Mouse (Mus musculus): ENCODE measurements around the gene Kcna2.
A peak's percentile ranks its signal among the peaks of the same experiment; 100 is the strongest.

Gene Kcna2

GRCm38 (mm10) chr3:107101787-107102651 is 1.1 kb downstream of the Kcna2 start:
- DNase-seq, result peak; percentile 55

GRCm38 (mm10) chr3:107103041-107103440 is 2.1 kb downstream of the Kcna2 start:
- DNase-seq, result no peak

DNA sequence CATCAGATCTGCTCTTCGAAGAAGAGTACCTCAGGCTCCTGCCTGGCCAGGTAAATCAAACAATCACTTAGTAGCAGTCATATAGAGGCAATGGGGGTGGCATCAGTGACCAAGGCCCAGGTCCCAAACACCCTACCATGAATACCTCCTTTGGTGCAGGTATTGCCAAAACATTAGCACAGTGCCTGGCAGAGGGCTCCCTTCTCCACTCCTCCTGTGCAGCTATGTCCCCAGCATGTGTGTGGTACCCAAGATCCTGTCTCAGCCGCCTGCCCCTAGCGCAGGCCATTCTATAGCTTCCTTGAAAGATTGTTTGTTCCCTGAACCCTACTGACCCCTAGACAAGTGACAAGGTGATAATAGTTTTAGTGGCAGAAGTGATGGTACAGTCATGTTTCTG is 2.5 kb downstream of the Kcna2 start:
- no peak for DNase-seq

DNA sequence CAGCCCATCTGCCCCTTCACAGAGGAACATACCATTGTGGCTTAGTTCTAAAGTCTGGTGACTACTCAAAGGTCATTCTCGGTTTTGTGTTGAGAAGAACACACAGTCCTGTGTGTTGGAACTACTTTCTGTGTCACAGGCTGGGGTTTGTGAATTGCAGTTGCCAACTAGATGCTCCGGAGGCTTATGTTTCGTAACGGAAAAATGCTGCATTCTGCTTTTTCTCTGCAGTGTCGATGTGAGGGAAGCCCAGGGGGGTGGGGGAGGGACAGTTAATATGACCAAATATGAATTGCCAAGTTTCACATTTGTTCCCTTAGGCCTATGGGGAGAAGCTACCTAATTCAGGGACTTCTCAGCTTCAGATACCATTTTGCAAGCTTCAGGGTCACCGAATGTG is 5.0 kb downstream of the Kcna2 start:
- no peak for DNase-seq

- no peak for DNase-seq
These were observed 11.6 kb downstream of the Kcna2 start for GRCm38 (mm10) chr3:107112498-107112897.

DNA sequence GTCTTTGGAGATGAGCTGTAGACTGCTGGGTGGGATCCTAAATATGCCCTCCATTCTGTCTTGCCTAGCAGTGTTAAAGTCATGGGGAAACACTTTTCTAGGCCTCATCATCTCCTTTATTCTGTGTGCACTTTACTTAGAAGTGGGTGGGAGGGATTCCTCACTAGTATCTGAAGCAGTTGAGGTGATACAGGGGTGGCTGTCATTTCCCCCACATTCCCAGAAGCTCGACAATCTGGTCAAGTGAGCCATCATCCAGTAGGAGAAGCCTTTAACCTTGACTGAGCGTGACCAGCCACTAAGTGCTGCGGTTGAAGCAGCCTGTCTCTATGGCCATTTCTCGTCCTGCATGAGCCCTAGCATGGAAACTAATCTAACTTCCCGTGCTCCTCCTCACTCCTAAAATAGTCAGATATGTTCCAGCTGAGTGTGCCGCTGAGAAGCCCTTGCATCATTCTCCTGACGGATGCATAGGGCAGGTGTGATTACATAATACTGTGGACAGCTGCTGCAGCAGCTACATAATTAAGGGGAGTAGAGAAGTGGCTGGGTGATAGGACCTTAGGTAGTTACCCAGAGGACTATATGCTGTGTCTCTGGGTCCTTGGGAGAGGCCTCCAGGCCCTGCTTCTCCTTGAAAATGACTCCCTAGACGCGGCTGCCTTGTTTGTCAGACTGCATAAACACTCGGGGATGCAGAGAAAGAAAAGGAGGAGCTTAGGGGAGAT is 12.2 kb downstream of the Kcna2 start:
- DNase-seq, result no peak

DNA sequence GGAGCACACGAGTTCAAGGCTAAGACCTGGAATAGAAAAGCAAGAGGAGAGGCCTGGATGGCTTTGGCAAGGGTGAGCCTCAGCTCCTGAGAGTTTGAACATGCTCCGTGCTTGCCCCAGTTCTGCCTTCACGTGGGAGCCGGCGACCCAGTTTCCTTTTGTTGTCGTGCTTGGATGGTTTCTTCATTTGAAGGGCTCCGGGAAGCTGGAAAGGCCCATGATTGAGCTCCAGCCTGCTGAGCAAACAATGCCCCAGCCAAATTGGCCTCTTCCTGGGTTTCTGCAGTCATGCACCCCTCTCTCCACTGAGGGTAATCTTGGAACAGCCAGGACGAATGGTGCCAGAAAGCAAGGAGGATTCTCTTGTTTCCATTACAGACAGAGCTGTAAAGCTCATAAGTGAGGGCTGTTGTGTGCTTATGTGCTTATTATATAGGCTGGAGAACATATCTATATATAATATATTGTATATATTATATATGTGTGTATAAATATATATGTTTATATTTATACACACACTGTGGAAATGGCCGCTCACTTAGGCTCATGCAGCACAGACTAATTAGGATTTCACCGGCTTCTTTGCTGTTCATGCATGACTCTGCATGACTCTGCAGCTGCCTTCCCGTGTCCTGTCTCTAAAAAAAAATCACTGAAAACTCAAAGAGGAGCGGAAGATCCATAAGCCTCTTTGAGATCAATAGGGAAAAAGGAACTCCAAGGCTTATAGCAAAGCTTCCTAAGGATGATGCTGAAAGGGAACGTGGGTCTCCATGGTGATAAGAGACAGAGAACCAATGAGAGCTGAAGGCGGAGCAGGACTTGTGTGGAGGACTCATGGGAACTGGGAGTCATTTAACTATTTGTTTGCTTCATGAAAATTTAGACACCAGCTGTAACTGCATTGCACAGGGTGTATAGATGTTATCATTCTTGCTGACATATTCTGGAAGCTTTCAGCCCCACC is 13.1 kb downstream of the Kcna2 start:
- DNase-seq, result no peak

- DNase-seq, result no peak
These were observed 14.0 kb downstream of the Kcna2 start for GRCm38 (mm10) chr3:107114941-107115340.

GRCm38 (mm10) chr3:107115746-107116145 is 14.8 kb downstream of the Kcna2 start:
- DNase-seq, result no peak

DNA sequence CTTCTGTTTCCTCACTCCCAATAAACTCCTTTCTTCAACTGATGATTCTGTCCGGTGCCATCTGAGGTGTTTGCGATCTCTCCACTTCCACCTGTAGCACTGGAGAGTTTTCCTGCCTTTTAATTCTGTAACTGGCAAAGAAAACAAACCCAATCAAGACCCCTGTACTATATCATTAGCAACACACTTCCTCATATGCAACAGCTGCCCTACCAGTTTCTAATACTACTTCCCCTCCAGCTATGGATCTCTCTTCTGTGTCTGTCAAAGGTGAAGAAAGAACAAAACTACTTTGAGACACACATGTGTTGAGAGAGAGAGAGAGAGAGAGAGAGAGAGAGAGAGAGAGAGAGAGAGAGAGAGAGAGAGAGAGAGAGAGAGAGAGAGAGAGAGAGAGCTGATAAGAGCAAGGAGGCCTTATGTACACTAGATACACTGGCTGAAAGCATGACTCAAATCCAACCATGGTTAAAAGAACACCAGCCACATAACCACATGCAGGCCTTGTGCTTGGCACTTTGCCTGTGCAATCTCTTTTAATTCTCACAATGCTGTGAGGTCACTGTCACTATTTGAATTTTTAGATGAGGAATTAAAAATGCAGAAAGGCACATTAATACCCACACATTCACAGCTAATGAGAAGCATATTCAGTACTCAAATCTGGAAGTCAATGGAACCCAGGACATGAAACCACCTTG is 19.1 kb downstream of the Kcna2 start:
- DNase-seq, result no peak

GRCm38 (mm10) chr3:107122306-107122705 is 21.4 kb downstream of the Kcna2 start:
- DNase-seq, result no peak

GRCm38 (mm10) chr3:107127667-107128066 is 26.7 kb downstream of the Kcna2 start:
- no peak for DNase-seq

DNA sequence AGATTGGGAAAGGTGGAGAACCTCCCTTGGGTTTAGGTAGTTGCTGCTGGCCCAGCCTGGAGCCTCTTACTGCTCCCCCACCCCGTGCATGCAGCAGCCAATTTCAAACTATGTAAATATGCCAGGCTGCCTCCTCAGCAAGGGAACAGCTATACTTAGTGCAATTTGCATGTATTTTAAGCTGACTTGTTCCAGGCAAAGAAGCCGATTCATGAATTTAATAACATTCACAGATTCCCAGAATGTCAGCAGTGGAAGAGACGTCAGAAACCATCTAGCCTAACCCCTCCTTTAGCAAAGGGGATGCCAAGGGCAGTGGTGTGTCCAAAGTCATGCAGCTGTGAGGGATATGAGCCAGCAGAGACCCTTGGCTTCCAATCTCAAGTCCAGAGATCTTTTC is 27.5 kb downstream of the Kcna2 start:
- no peak for DNase-seq

- DNase-seq, result no peak
These were observed 28.3 kb downstream of the Kcna2 start for GRCm38 (mm10) chr3:107129251-107129650.

GRCm38 (mm10) chr3:107130661-107131326 is 29.8 kb downstream of the Kcna2 start:
- no peak for DNase-seq

- no peak for DNase-seq
These were observed 30.9 kb downstream of the Kcna2 start for GRCm38 (mm10) chr3:107131846-107132245.

DNA sequence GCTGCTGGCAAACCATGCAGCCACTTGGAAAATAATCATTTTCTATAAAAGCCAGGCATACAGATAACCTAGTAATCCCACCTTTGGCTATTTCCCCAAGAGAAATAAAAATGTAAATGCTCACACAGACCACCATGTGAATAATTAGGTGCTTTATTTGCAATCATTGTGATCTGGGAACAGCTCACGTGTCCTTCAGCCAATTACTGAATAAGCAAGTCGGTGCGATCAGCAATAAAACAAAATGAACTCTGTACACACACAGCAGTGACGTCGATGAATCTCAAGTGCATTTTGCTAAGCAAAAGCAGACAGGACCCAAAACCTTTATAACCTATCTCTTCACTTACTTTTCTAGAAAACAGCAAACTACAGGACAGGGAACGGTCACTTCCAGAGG is 31.7 kb downstream of the Kcna2 start:
- DNase-seq, result no peak

DNA sequence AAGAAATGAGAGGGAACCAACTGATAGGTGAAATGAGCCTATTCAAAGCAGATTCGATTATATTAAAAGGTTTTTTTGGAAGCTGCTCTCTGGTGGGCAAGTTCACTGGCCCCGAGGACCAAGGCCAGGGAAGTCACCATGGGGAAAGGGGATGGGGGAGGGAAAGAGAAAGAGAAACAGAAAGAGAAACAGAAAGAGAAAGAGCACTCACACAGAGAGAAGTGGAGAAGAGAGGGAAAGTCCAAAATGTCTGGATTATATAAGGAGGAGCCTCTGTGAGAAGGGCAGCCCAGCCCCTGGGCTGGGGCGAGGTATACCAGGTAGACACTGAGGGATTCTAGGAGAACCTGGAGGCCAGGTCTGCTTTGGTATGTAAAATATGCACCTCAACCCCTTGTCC is 33.5 kb downstream of the Kcna2 start:
- no peak for DNase-seq

GRCm38 (mm10) chr3:107147126-107147525 is 46.2 kb downstream of the Kcna2 start:
- no peak for DNase-seq

DNA sequence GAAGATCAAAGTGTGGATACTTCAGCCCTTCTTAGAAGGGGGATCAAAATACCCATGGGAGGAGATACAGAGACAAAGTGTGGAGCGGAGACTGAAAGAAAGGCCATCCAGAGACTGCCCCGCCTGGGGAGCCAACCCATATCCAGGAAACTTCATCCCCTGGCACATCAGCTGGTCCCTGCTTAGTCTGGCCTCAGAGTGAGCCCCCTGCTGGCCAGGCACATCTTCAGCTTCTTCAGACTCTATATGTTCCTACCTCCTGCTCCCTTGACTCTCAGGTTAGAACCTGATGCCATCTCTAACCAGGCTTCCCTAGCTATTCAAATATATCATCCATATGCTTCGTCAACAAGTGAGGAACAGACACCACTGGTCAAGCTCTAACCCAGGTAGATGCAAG is 48.1 kb downstream of the Kcna2 start:
- peak; percentile 32 for DNase-seq

DNA sequence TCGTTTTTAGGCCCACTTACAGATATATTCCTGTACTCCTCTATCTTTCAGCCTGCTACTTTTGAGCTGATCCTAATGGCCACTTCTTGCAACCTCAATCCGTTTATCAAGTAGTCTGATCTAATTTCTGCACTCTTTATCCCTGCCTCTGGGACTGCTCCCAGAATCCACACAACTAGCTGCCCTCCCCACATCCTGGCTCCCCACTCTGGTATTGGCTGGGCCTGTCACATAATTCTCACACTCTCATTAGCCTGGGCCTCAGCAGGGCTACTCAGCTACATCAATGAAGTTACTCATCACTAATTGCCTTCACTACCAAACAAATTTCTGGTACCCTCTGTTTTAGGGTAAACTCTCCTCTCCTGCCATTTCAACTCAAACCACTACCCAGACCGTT is 49.5 kb downstream of the Kcna2 start:
- DNase-seq, result no peak

Measured in embryo, embryonic 11 days (tissue).